Mouse (Mus musculus) adrenal gland, adult 8-10 months (tissue): ENCODE measurements at regions not wholly inside any gene's neighbourhood (a gene's known extent, or its start where the extent isn't known, plus 50 kb on each side); places are given as distances from the start of the nearest gene placed in this dataset.

Experiments used
- DNase-seq: peaks from one replicate; pipeline ENCODE4 v3.0.0; 2022

DNA sequence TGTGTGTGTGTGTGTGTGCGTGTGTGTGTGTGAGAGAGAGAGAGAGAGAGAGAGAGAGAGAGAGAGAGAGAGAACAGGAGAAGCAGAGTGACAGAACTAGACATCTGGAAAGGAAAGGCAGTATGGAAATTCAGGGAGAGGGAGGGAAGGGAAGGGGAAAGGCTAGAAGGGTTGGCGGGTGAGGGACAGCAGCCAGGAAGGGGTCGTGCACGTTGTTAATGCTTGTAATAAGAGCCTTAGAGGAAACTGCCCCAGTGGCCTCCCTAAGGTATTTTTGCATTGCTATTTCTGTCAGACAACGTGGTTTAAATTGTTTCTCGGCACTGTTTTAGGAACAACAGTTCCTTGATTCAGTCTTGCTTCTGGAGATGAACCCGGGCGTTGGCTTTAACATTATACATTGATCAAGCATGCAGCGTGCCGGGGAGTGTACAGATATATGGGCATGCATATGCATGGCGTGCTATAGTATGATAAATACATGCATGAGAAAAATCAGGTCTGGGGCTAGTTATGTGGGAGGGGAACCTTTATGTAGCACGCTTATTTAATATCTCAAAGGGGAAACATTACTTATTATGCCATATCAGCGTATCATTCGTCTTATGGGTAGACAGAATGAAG, 52.6 kb upstream of the Ptgfrn start:
- DNase-seq = no peak

DNA sequence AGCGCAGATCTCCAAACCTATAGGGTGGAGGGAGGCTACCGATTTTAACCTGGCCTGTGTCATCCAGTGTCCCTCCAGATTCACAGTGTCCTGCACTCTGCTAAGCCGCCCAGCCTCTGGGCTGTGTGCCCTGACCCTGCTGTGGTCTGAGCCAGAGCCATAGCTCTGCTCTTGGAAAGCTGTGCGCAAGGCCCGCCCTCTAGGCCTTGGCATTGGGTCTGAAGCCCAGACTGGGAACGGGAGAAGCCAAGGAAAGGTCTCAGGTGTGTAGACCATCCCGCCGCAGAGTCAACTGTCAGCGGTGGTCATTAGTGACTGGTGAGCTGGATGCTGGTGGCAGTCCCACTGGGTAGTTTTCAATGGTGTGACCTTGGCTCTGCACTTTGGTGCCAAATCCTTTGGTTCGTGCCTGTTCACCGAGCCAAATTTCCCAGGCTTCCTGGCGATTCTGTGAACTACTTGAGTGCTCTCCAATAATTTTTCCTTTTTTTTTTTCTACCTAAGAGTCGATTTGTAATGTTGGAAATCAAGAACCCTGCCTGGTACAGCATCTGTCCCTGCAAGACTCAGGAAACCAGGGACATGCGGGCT, 52.0 kb upstream of the Ptgfrn start:
- DNase-seq = peak; percentile 44

DNA sequence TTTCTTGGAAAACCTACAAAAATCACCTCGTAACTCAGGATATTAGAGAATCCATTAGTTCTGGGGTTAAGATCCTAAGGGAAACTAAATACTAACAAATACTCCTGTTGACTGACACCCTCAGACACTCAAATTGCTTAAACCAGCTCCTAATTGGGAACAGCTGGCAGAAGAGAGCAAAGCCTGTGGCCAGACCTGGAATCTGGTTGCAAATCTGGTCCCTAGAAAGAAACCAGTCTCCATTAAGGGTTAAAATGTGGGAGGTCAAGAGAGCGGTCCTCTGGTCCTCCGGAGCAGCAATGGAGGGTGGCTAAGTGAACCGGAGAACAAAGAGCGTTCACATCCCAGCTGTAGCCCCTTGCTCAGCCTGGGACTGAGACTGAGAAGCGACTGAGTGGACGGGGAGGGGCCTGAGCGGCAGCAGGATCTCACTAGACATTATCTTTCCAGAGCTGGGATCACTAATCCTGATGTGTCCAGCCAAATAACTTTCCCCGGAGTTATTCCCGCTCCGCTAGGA, 51.4 kb upstream of the Ptgfrn start:
- DNase-seq = no peak
